Mouse (Mus musculus) embryonic facial prominence, embryonic 10.5 days (tissue): ENCODE results near the gene Safb. TPM values are rescaled to one million over a fixed set of nuclear protein-coding genes. Genes with fewer than 3 reads are reported as not detected.

Experiments
- DNase-seq: peaks from one replicate; pipeline ENCODE4 v3.0.0-alpha.2; 2017; ENCODE audit warnings: low spot score
- H3K27ac ChIP-seq: fragments of 300-500 bp; sonication (generic); replicated peaks from 2 replicates; pipeline ENCODE4 v1.5.1; 2016; ENCODE audit warnings: mild to moderate bottlenecking
- H3K27me3 ChIP-seq: fragments of 300-500 bp; sonication (generic); replicated peaks from 2 replicates; pipeline ENCODE4 v1.6.1; 2016; ENCODE audit warnings: low read depth, mild to moderate bottlenecking; ENCODE audit not compliant: poor library complexity, severe bottlenecking
- H3K36me3 ChIP-seq: fragments of 300-500 bp; sonication (generic); replicated peaks from 2 replicates; pipeline ENCODE4 v1.6.1; 2016; ENCODE audit warnings: mild to moderate bottlenecking, moderate library complexity
- H3K4me1 ChIP-seq: fragments of 300-500 bp; sonication (generic); 2 replicates; pipeline ENCODE4 v1.6.1; 2016
- H3K4me3 ChIP-seq: fragments of 300-500 bp; sonication (generic); 2 replicates; pipeline ENCODE4 v1.5.1; 2016; ENCODE audit warnings: mild to moderate bottlenecking, moderate library complexity
- H3K9me3 ChIP-seq: fragments of 300-500 bp; sonication (generic); 2 replicates; pipeline ENCODE4 v1.6.1; 2016; ENCODE audit warnings: mild to moderate bottlenecking
- WGBS: fragments of 180-500 bp; shearing (Covaris S2); methylation state at CpG from one replicate; pipeline ENCODE4 v1.1.7; 2016; 5-methylcytosine and 5-hydroxymethylcytosine counted together
- polyA plus RNA-seq: library from polyadenylated mRNA; unstranded; fragments of >200 nt; fragmentation: Nextera tagmentation; extraction: Ambion mirVana; gene quantifications from 2 replicates; pipeline ENCODE4 v1.2.1, GENCODE M21; 2016

The Safb gene
- polyA plus RNA-seq, 1 experiment from 2014 or later = 162 TPM

DNA sequence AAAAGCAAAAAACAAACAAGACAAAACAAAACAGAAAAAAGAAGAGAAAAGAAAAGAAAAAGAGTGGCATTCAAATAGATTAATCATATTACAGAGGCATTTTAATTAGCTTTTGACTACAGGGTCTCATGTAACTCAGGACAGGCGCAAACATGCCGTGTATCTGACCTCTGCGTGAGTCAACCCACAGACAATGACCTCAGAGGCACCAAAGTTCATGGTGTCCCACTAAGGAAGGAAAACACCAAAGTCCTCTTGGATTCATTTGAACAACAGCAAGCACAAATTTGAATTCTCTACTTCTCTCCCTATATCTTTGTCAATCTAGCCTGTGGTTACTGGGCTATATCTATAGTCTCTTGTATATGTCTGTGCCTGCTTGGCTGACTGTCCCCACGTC, 58.6 kb downstream of the Safb start:
- Histone ChIP-seq H3K27ac (no peak overlapping the region), H3K36me3 (no peaks in the 10 kb centered on the region), H3K9me3 (no peaks in the 10 kb centered on the region), H3K4me1 (peaks cover 5% of the 10 kb centered on the region; the same call in 1 of the 2 replicates), H3K27me3 (no peaks in the 10 kb centered on the region), H3K4me3 (no peak overlapping the region)
- DNase-seq = no peak
- 87% methylated on average over 4 of the region's 4 CpGs for WGBS

DNA sequence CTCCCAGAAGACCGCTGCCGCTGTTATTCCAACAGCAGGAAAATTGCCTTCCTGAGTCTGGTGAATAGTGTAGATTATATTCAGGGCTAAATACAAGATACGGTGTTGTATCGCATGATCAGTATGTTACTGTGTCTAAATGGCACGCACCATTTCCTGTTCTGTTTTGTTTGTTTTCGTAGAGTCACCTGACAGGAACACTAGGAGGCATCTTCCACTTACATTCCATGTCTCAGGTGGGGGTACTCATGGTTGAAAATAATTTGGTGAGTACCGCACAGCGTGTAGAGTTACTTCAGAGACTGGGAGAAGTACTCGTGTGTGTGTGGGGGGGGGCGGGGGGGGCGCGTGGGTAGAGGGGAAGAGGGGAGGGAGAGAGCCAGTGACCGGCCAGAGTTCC, 62.9 kb downstream of the Safb start:
- Histone ChIP-seq H3K27me3 (no peaks in the 10 kb centered on the region), H3K4me3 (no peak overlapping the region), H3K4me1 (peaks cover 5% of the 10 kb centered on the region; the same call in 1 of the 2 replicates), H3K27ac (no peak overlapping the region), H3K9me3 (no peaks in the 10 kb centered on the region), H3K36me3 (no peaks in the 10 kb centered on the region)
- no peak for DNase-seq
- WGBS = 67% methylated on average over 12 of the region's 13 CpGs

DNA sequence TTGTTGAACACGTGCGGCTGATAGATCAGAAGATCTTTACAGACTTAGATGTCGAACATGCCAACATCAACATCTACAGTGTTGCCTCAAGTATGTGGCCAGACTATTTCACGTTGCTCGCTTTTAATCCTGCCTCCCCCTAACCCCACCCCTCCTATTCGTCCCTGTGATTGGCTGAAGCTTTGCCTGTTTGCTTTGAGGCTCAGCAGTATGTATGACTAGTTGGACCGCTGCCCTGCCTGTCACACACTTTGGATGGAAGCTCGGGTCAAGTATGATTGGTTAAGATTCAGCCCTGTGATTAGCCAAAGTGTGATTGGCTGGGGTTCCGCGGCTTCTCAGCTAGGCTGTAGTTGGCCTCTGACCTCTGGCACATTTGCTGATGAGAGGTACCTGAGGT, 67.2 kb downstream of the Safb start:
- no peak overlapping the region for H3K4me3 ChIP-seq
- H3K27ac ChIP-seq = no peak overlapping the region
- 39% methylated on average over 10 of the region's 10 CpGs for WGBS
- no peaks in the 10 kb centered on the region for H3K9me3 ChIP-seq
- H3K27me3 ChIP-seq = no peaks in the 10 kb centered on the region
- DNase-seq = no peak
- peaks cover 5% of the 10 kb centered on the region; the same call in 1 of the 2 replicates for H3K4me1 ChIP-seq
- no peaks in the 10 kb centered on the region for H3K36me3 ChIP-seq

DNA sequence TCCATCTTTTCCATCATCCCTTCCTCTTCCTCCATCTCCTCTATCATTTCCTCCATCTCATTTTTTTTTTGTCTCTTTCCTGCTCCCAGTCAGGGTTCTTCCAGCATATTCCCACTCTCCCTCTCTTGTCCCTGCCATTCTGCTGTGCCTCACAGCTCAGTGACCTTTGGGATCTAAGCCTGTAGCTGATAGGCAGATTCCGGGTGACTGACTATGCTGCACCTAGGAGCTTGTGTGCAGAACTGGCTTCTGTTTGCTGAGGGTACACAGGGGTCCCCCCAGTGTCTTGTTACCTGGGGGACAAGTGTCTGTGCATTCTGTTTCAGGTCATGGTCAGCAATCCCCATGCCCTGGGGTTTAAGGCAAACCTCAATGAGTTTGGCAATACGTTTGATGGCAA, 70.1 kb downstream of the Safb start:
- Histone ChIP-seq H3K9me3 (no peaks in the 10 kb centered on the region), H3K27ac (no peak overlapping the region), H3K4me3 (no peak overlapping the region), H3K4me1 (no peaks in the 10 kb centered on the region), H3K27me3 (no peaks in the 10 kb centered on the region), H3K36me3 (no peaks in the 10 kb centered on the region)
- 82% methylated on average over 2 of the region's 2 CpGs for WGBS
- DNase-seq = no peak

DNA sequence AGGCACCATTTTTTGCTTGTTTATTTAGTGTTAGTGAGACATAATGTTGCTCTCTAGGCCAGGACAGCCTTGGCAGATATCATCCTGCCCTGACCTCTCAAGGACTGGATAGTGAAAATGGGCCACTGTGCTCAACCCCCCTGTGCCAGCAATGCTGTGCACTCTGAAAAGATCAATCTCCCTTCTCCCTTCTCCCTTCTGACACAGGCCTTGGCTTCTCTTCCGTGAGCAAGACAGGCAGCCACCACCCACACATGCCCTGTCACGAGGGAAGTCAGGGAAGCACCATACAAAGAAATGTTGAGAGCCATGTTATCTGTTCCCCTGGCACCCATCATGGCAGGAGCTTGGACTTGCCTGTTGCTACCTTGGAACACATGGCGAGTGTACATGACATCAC, 70.7 kb downstream of the Safb start:
- H3K4me3 ChIP-seq = no peak overlapping the region
- no peak overlapping the region for H3K27ac ChIP-seq
- 89% methylated on average over 3 of the region's 3 CpGs for WGBS
- H3K36me3 ChIP-seq = no peaks in the 10 kb centered on the region
- H3K9me3 ChIP-seq = no peaks in the 10 kb centered on the region
- H3K4me1 ChIP-seq = no peaks in the 10 kb centered on the region
- DNase-seq = no peak
- no peaks in the 10 kb centered on the region for H3K27me3 ChIP-seq

Other genes with a start within 250 kb of the Safb start
- gene Ptprs, start 108.3 kb upstream of the Safb start, polyA plus RNA-seq = 85.0 and 86.4 TPM in 2 replicates
- not detected in 2 replicates for gene Znrf4, start 72.4 kb upstream of the Safb start, polyA plus RNA-seq
- gene Gm20219, start 30.4 kb upstream of the Safb start, polyA plus RNA-seq = 0.96 and 1.2 TPM in 2 replicates
- 92.4 and 98.6 TPM in 2 replicates for gene Safb2, start 240 bp upstream of the Safb start, polyA plus RNA-seq
- gene 2410015M20Rik, start 24.9 kb downstream of the Safb start, polyA plus RNA-seq = 190 and 205 TPM in 2 replicates
- gene Rpl36, start 28.6 kb downstream of the Safb start, polyA plus RNA-seq = 1,580 and 1,631 TPM in 2 replicates
- gene Lonp1, start 42.1 kb downstream of the Safb start, polyA plus RNA-seq = 56.5 and 59.0 TPM in 2 replicates
- 0.73 and 0.77 TPM in 2 replicates for gene Catsperd, start 43.3 kb downstream of the Safb start, polyA plus RNA-seq
- 132 and 138 TPM in 2 replicates for gene Ranbp3, start 88.5 kb downstream of the Safb start, polyA plus RNA-seq
- 388 and 402 TPM in 2 replicates for gene Ndufa11, start 132.9 kb downstream of the Safb start, polyA plus RNA-seq
- gene Vmac, start 133.2 kb downstream of the Safb start, polyA plus RNA-seq = 14.1 and 14.5 TPM in 2 replicates
- 4.5 and 4.7 TPM in 2 replicates for gene Nrtn, start 172.7 kb downstream of the Safb start, polyA plus RNA-seq
- 45.0 and 45.6 TPM in 2 replicates for gene Dus3l, start 179.9 kb downstream of the Safb start, polyA plus RNA-seq
- gene Prr22, start 185.4 kb downstream of the Safb start, polyA plus RNA-seq = 1.7 and 1.8 TPM in 2 replicates
- 4.0 and 5.3 TPM in 2 replicates for gene Rfx2, start 246.2 kb downstream of the Safb start, polyA plus RNA-seq